Mouse (Mus musculus): ENCODE measurements around the gene Fbxl12.
"Not testable (repeated sequence)": the region's sequence is repeated elsewhere in the genome, so short reads cannot be mapped to it uniquely, and the experiment has no call there.

The Fbxl12 gene

GRCm38 (mm10) chr9:20644360-20645081 lies at the start of gene Fbxl12:
Gene Fbxl12 (minus strand): TSS chr9:20644767.
- peak; percentile 76 for DNase-seq (ENCODE audit: inconsistent ontology term)

- DNase-seq (ENCODE audit: inconsistent ontology term) = peak; percentile 77
Measured at GRCm38 (mm10) chr9:20692863-20693262, 48.3 kb upstream of the Fbxl12 start.

DNA sequence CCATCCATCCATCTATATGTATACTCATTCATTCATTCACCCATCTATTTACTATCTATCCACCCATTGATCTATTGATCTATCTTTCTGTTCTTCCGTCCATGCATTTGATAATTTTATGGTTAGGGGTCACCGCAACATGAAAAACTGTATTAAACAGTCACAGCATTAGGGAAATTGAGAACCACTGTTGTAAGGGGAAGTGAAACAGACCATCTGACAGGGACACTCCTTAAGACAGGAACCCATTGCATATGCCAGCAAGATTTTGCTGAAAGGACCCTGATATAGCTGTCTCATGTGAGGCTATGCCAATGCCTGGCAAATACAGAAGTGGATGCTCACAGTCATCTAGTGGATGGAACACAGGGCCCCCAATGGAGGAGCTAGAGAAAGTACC lies 45.9 kb upstream of the Fbxl12 start:
- not testable (repeated sequence) for DNase-seq (ENCODE audit: inconsistent ontology term)

GRCm38 (mm10) chr9:20689913-20690312 lies 45.3 kb upstream of the Fbxl12 start:
- DNase-seq (ENCODE audit: inconsistent ontology term) = peak; percentile 44

DNA sequence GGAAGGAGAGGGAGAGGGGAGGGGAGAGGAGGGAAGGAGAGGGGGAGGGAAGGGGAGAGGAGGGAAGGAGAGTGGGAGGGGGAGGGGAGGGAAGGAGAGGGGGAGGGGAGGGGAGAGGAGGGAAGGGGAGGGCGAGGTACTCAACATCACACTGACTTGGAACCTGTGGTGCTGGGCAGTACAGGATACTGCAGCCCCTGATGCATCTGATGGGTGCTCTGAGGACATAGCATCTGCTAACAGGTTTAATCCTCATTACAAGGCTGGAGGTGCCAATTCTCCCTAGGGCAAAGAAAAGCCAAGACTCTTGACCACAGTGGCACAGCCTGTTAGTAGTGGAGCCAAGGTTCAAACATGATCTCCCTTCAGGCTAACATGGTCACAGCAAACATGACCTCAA lies 44.8 kb upstream of the Fbxl12 start:
- DNase-seq (ENCODE audit: inconsistent ontology term) = no peak

DNA sequence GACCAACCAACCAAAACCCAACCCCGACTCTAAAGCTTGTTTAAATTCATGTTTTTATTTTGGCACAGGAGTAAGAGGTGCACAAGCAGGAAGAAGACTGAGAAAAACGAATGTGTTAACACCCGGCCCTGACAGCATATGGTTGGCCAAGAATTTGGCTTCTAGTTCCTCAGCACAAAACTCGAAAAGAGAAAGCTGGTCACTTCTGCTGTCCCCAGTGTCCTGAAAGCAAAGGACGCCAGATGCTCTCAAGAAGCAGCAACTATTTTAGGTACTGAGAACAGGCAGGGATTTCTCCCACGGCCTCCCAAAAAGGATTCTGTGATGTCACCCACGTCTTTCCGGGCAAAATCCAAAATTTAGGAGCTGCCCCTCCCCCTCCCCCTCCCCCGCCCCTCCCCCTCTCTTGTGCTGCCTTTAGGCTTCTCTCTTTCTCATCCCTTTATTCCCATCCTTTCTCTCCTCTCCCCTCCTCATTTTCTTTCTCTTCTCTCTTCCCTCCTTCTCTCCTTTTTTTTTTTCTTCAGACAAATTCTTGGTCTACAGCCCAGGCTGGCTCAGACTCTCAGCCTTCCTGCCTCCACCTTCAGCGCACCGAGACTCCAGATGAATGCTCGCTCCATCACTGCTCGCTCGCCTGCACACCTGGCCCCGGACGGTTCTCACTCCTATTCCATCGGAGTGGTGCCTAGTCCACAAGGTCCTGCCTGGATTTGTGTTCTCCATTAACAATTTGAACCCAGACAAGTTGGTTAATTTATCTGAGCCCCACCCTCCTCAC lies 40.7 kb upstream of the Fbxl12 start:
- DNase-seq (ENCODE audit: inconsistent ontology term) = no peak

DNA sequence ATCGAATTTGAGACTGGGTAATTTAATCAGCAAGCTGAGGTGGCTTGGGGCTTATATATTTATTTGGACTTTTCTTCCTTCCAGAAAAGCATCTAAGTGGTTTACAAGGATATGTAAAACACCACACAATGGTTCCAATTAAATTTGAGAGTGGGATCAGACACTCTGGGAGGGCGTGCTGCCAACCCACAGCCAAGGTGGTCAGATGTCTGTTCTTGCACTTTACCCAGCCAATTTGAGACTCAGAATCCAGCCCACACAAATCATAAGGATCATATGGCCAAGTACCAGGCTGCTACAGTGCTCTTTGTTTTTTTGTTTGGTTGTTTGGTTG lies 37.8 kb upstream of the Fbxl12 start:
- peak; percentile 66 for DNase-seq (ENCODE audit: inconsistent ontology term)

DNA sequence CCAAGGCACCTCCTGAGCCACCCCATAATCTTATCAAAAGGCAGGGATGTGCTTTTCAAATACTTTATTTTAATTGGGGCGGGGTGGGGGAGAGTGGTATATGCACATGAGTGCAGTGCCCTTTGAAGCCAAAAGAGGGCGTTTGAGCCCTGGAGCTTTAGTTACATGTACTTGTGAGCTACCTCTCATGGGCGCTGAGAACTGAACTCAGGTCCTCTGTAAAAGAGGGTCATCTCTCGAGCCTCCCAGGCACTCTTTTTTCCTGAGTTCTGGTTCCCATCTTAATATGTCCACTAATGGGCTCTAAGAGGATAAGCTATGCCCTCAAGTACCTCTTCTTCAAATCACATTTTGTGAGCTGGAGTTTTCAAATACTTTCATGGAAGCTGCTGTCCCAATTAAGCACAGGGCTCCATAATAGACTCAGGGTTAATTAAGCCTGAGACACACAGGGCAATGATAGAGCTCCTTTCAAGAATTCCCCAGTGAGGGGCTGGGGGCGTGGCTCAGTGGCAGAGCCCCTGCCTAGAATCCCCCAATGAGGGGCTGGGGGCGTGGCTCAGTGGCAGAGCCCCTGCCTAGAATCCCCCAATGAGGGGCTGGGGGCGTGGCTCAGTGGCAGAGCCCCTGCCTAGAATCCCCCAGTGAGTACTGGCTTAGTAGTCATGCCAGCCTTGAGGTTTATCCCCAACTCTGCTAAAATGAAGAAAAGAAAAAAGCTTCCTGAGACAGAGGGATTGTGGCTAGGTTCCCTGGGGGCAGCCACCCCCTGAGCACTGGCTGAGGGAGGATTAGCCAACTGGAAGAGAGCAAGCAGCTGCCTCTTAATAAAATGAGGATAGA lies 37.2 kb upstream of the Fbxl12 start:
- DNase-seq (ENCODE audit: inconsistent ontology term) = peak; percentile 78

GRCm38 (mm10) chr9:20680378-20680958 lies 35.9 kb upstream of the Fbxl12 start:
- DNase-seq (ENCODE audit: inconsistent ontology term) = peak; percentile 90

DNA sequence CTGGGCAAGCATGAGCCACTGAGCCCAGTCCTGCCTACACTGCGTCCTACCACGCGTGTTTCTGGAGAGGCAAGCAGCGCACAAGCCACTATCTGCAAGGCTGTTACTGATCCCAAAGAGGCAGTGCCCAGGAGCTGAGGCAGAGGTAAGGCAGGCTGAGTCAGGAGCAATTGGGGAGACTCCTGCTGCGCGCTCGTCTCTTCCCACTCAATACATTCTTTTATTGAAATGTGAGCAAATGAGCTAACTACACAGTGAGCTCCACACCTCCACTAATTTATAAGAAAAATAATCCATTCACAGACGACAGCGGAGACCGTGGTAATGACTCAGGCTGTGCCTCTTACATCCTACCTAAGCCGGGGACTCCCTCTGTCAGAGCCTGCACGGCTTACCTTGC lies 33.3 kb upstream of the Fbxl12 start:
- no peak for DNase-seq (ENCODE audit: inconsistent ontology term)

DNA sequence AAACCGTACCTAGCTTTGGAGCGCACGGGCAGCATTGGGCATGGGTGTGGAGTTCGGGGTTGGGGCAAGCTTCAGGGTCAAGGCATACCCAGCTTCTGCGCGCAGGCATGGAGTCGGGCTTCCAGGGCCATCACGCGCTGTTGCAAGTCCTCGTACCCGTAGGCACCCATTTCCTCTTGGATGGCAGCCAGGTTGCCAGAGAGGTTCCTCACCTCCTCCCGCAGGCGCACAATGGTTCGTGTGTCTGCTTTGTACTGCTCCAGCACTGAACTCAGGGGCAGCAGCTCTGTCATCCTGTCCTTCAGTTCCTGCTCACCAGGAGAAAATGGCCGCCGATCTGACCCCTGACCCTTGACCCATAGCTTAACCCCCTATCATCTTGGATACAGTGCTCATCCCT lies 27.5 kb upstream of the Fbxl12 start:
- DNase-seq (ENCODE audit: inconsistent ontology term) = no peak

DNA sequence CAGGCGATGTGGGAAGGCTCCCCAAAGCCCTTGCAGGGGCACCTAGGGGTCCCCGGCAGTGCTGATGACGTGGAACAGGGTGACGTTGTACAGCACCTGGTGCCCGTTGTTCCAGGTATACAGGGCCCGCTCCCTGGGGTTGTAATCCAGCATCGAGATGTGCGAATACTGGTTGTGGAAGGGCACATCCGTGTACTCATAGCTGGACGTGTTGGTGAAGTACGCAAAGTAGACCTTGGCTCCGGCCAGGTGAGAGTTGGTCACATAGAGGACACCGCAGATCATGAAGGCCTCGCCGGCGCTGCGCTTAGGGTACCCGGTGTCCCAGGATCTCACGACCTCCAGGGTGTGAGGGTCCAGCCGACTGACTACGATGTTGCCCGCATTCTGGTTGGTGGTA lies 23.5 kb upstream of the Fbxl12 start:
- DNase-seq (ENCODE audit: inconsistent ontology term) = no peak

GRCm38 (mm10) chr9:20666510-20667034 lies 22.0 kb upstream of the Fbxl12 start:
- no peak for DNase-seq (ENCODE audit: inconsistent ontology term)

- DNase-seq (ENCODE audit: inconsistent ontology term) = peak; percentile 68
Measured at GRCm38 (mm10) chr9:20665925-20666324, 21.4 kb upstream of the Fbxl12 start.

DNA sequence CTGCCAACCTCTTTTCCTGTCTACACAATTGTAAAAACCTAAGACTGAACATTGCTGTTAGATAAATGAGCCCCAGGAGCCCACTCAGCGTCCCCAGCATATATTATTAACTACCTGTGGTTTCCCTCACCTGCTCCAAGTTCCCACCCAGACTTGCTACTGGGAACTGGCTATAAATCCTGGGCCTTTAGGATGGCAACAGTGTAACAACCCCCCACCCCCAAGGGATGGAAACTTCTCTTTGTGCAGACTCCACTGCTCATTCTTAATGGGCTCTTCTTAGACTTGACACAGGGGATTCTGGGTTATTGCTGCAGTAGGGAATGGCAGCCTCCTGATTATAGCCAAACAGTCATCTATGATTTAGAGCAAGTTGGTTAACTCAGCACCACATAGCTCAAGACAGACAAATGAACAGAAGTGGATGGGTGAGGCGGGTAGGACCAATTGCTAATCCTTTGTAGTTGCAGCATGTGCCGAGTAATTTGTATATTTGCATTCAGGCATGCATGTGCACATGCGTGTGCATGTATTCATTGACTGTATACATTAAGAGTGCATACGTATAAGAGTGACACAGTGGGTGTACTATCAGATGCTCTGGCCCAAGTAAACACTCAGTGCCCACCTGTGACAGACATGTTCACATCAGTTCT lies 20.5 kb upstream of the Fbxl12 start:
- DNase-seq (ENCODE audit: inconsistent ontology term) = no peak

- DNase-seq (ENCODE audit: inconsistent ontology term) = no peak
Measured at GRCm38 (mm10) chr9:20664366-20664765, 19.8 kb upstream of the Fbxl12 start.

DNA sequence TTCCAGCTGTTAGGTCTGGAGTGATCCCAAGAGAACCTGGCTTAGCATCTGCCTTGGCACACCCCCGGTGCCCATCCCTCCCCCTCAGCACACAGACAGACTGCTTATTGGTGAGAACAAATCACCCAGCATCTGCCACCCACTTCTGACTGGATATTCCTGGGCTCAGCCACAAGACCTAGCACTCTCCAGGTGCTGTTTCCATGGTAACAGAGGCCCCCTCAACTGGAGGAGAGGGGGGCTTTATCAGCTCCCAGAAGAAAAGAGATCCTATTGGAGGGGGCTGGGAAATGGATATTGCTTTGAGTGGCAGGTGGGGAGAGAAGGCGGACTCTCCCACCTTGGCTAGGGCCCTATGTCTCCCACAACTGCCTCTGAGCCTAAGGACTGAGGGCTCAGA lies 19.4 kb upstream of the Fbxl12 start:
- DNase-seq (ENCODE audit: inconsistent ontology term) = no peak

GRCm38 (mm10) chr9:20662874-20663273 lies 18.3 kb upstream of the Fbxl12 start:
- DNase-seq (ENCODE audit: inconsistent ontology term) = no peak

DNA sequence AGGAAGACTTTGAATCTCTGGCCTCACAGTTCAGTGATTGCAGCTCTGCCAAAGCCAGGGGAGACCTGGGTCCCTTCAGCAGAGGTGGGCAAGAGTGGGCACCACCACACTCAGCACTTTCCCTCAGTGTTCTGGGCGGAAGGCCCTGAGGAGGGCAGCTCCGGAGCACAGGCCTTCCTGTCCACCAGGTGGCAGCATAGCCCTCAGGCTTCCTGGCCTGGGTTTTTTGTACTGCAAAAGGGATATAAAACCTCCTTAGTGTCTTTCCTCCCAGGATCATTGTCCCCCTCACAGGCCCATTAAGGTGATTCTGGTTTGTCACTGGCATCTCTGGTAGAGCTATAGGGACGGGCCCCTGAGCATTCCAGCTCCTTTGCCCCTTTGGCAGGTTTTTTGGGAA lies 17.8 kb upstream of the Fbxl12 start:
- DNase-seq (ENCODE audit: inconsistent ontology term) = peak; percentile 64

- no peak for DNase-seq (ENCODE audit: inconsistent ontology term)
Measured at GRCm38 (mm10) chr9:20657546-20657945, 13.0 kb upstream of the Fbxl12 start.

GRCm38 (mm10) chr9:20653859-20654258 lies 9.3 kb upstream of the Fbxl12 start:
- DNase-seq (ENCODE audit: inconsistent ontology term) = no peak
